Mouse (Mus musculus): ENCODE results near the gene Tmem199. TPM values are rescaled to one million over a fixed set of nuclear protein-coding genes. Genes with fewer than 3 reads are reported as not detected.

Tmem199 gene
- total RNA-seq, 2 experiments from 2014 or later: 9.4 to 10.3 TPM

DNA sequence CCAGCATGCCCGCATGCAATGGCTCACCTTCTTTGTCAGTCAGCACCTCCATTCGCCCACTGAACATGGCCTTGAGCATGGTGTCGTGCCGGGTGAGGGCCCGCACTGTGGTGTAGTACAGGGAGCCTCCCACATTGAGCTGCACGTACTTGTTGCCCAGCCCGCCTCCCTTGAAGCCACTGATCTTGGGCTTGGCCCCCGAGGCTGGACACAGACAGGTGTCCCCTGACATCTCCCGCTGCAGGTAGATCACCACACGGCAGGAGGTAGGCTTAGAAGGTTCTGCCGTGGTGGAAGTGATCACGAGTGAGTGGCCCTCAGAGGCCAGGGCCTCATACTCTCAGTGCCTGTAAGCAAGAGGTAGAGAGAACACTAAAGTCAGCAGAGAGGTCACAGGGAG, 18.0 kb upstream of the Tmem199 start:
- intact Hi-C loops (cut with DNase I): loop anchor here (2.0 kb wide), 1 partner anchor 17 kb away; the partner anchor contains the start of genes Poldip2 and Tmem199

DNA sequence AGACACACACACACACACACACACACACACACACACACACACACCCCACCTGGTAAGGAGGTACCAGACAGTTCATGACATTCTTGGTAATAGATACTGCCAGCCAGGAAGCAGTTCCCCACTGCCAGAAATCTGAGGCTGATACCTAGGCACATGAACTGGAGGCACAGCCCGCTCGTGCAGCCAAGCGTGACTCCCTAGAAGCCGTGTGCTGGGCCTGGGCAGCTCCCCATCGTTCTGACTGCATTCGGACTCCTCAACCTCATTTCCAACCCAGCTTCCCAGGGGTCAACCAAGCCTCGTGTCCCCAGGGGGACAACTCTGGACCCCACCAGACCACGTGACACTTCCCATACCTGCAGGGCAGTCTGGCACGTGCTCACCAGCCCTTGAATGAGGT, 16.7 kb upstream of the Tmem199 start:
- intact Hi-C loops (cut with DNase I): no loop called here
- no peak for DNase-seq

More for the DNA sequence above, 18.0 kb upstream of the Tmem199 start:
- no peak for DNase-seq

DNA sequence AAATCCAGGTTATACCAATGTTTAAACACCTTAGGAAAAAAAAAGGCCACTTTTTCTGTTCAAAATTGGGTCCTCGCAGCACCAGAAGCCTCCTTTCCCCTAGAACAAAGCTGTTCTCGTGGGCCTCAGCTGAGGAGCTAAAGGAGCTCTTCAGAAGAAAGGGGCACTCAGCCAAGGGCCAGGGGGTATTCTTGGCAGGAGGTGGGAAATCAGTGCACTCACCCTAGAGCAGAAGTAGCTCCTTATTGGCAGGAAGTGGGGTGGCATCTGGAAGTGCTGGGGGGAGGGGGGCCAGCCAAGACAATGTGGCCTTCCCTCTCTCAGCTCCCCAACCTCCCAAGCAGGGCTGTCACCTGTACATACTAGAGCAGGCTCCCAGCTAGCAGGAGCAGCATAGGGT, 12.9 kb upstream of the Tmem199 start:
- DNase-seq: no peak
- intact Hi-C loops (cut with DNase I): no loop called here

DNA sequence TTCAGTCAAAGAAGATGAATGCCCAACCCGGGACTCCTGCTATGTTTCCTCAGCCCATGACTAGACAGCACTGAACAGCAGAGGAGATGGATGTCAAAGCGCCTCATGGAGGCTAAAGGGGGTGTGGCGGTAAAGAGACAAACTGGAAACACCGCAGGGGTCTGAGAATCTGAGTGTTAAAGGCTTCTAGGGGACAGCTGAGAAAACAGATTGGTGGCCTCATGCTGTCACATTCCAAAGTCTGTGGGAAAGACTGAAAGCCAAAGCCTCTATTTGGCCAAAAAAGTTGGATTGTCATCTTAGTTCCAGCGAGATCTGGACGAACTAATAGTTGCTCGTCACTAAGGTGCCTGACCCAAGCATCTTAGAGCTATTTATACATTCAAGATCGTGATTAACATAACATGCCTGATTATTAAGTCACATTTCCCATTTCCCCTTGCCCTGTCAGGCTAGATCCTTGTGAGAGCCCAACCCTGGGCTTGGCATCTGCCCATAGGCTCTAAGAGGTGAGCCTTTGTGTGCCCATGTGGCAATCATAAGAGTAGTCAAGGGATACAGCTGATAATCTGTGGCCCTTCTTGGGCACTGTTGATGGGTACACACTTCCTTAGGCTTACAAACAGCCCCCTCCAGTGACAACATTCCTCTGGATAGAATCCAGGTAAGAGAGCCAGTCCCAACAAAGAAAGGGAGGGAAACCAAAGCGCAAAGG, 11.4 kb upstream of the Tmem199 start:
- DNase-seq: no peak
- intact Hi-C loops (cut with DNase I): no loop called here

DNA sequence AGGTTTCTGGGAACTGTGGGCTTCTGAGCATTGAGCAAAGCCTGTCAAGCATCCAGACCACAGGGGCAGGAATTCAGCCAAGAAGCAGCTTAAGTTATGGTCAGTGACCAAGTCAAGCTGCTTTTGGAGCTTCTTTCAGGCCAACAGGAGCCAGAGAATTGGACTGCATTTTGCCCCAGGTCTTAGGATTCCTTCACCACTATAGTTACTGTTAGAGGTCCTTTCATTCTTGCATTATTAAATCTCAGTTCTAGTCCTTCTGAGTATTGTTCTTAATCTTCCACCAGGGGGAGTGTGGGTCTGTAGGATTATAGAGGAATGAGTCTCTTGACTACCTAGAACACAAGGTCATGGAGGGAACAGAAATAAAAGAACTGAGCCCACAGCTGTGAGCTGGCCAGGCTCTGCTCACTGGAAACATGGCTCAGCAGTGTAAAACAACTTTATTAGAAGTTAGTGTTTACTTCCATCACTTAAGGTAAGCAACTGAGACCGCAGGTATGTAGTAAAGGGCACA, 10.6 kb upstream of the Tmem199 start:
- intact Hi-C loops (cut with DNase I): no loop called here
- DNase-seq: peak in 1 of 2 experiments; percentile 31

DNA sequence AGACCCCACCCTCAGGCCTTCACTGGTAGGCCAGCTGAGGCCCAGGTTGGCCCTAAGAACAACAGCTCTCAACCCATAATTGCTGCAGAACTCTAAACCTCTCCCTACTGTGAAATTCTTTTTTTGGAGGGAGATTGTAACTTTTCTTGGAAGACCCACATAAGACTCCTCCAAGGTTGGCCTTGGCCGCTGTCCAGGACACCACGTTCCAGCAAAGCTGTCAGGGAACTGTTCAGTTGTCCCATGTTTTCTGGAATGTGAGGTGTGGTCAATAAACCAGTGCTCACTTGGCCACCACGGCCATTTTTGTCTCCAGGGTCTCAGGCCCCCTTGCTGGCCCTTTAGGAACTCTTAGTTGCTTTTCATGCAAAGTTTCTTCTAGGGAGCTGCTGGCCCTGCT, 9.9 kb upstream of the Tmem199 start:
- no peak for DNase-seq

DNA sequence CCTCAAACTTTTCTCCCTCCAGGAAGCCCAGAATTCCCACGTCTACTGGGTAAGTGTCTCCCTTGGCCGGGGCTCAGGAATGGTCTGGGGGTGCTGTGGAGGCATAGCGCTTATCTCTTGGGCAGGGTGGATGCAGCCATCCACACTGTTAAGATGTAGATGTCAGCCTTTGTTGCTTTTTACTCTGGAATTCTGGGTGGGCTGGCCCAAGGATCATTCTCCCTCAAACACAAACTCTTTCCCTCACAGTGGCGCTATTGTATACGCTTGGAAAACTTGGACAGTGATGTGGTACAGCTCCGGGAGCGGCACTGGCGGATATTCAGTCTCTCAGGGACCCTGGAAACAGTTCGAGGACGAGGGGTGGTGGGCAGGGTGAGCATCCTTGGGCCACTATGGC, 7.0 kb upstream of the Tmem199 start:
- no peak for DNase-seq
- intact Hi-C loops (cut with DNase I): no loop called here

More for the DNA sequence above, 9.9 kb upstream of the Tmem199 start:
- intact Hi-C loops (cut with DNase I): no loop called here

DNA sequence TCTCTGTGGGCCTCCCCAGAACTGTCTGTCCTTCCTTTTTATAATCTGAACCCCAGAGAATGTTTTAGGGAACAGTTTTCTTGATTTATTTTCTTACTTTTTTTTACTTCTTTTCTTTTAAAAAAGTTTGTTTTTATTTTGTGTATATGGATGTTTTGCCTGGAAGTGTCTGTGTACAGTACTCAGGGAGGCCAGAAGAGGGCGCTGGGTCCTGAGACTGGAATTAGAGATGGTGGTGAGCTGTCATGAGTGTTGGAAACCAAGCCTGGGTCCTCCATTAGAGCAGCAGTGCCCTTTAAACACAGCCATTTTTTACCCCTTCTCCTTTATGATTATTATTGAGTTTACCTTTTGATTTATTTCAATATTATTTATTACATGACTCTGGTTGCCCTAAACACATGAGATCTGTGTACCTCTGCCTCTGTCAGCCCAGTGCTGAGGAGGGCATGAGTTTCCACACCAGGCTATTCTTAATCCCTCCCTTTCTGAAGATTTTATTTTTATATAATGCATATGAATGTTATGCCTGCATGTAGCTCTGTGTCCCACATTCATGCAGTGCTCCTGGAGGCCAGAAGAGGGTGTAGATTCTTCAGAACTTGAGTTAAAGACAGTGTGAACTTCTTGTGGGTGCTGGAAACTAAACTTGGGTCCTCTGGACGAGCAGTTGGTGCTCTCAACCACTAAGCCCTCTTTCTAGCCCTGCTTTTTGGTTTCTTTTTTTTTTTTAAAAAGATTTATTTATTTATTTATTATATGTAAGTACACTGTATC, 3.8 kb upstream of the Tmem199 start:
- no peak for DNase-seq
- intact Hi-C loops (cut with DNase I): no loop called here

DNA sequence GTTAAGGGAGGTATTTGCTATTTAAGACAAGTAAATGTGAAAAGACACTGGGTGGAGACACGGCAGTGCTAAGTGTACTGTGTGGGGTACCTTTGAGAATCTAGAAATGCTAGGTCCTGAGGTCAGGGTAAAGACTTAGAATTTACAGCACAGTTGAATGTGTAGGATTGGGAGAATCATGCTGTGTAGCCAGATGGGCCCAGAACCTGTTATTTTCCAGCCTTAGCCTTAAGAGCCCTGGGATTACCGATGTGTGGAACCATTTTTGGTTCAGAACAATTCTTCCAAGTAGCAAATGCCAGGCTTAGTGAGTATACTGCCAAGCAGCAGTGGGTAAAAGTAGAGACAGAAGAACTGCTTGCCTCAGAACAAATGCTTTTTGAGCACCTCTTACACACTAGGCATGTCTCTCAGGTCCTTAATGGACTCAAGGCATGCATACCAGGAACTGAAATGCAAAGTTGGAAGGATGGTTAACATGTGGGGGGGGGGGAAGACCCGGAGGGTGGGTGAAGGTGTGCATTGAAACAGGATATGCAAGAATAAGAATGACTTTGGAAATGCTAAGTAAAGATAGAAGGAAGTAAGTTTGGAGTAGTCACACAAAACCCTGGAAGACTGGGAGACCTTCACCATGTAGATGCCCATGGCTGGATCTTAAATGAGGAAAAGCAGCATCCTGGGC, 1.3 kb upstream of the Tmem199 start:
- intact Hi-C loops (cut with DNase I): loop anchor here (2.0 kb wide), 1 partner anchor 18 kb away; no protein-coding TSS in a partner anchor
- DNase-seq: no peak

DNA sequence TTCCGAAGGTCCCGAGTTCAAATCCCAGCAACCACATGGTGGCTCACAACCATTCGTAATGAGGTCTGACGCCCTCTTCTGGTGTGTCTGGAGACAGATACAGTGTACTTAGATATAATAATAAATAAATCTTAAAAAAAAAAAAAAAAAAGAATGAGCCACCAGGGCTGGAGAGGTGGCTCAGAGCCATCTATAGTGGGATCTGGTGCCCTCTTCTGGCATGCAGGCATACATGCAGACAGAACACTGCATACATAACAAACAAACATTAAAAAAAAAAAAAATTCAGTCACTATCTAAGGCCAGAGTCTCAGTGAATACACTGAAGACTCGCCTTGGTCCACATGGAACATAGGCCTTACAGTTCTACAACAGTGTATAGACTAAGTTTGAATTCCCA, 2.8 kb downstream of the Tmem199 start:
- DNase-seq: no peak

DNA sequence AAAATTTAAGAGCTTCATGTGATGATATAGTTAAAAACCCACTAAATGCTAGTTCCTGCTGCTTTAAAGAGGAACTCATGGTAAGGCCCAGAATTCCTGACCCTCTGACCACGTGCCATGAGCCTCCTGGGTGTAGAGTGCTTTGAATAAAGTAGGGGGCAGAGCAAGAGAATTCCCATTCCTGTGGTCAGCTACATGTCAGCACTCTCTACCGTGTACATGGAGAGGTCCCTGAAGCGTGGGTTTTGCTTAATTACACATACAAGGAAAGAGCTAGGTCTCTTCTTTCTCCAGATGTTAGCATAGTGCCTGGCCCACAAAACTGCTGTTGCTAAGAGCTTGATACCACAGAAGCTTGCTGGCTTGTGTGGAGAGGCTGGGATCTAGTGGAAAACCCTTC, 6.5 kb downstream of the Tmem199 start:
- DNase-seq: no peak
- intact Hi-C loops (cut with DNase I): no loop called here

More for the DNA sequence above, 2.8 kb downstream of the Tmem199 start:
- intact Hi-C loops (cut with DNase I): loop anchor here (1.0 kb wide), 1 partner anchor 21 kb away; no protein-coding TSS in a partner anchor

DNA sequence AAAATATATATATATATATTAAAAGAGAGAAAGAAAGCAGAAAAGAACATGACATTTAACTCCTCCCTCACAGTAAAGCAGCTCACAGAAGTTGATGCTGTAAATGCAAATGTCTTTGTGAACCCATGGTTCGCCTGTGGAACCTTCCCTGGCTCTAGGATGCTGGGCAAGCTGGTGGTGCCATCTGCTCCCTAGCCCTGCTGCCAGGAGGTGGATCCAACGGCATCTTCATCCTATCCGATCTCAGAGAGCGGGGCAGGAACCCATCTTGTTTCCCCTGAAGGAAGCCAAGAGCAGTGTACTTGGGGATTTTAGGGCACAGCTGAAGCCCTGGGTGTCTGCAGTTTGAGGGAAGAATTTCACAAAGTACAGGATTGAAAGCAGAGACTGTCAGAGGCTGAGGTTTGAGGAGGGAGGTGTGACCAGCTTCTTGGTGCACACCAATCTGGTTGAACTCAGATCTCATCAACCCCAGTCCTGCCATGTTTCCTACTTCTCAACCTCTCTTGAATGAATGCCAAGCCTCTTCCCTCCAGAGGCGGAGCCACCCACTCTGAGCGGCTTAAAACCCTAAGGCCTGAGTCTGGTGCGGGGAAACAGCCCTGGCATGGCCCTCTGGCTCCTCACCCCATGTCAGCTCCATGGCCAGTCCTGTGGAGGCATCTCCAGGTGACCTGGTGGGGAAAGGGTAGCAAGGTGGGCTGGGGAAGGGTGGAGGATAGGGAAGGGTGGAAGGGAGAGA, 8.9 kb downstream of the Tmem199 start, which contains the start of gene Sebox:
Sebox (plus strand) TSS at position 539 of the 742 bp plus-strand sequence.
- intact Hi-C loops (cut with DNase I): no loop called here
- DNase-seq: no peak

DNA sequence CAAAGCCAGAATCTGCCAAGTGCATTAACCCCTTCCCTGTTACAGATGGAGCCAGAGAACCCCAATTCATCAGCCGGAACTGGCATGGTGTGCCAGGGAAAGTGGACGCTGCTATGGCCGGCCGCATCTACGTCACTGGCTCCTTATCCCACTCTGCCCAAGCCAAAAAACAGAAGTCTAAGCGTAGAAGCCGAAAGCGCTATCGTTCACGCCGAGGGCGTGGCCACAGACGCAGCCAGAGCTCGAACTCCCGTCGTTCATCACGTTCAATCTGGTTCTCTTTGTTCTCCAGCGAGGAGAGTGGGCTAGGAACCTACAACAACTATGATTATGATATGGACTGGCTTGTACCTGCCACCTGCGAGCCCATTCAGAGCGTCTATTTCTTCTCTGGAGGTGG, 10.4 kb downstream of the Tmem199 start:
- DNase-seq: no peak
- intact Hi-C loops (cut with DNase I): no loop called here

DNA sequence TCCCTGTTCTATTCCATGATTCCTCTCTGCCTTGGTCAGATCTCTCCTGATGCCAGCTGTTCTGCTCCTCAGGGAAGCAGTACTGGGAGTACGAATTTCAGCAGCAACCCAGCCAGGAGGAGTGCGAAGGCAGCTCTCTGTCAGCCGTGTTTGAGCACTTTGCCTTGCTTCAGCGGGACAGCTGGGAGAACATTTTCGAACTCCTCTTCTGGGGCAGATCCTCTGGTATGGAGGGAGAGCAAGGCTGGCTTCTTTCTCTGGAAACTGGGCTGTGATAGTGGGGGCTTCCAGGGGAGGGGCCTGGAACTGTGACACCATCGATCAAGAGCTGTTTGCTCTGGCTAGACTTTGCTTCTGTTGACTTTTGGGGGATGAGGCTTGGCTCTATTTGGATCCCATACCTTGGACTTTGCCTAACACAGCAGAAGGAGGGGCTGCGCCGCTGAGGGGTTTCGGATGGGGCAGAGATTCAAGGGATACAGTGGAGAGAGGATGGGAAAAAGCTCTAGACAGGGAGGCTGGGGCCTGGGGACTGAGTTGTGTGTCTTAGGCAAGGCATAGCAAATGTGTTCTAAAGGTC, 11.3 kb downstream of the Tmem199 start:
- no peak for DNase-seq

DNA sequence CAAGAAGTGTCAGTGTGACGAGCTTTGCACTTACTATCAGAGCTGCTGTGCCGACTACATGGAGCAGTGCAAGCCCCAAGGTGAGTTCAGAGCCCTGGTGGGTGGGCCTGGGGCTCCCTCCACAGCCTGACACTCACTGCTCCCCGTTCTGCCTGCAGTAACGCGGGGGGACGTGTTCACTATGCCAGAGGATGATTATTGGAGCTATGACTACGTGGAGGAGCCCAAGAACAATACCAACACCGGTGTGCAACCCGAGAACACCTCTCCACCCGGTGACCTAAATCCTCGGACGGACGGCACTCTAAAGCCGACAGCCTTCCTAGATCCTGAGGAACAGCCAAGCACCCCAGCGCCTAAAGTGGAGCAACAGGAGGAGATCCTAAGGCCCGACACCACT, 12.4 kb downstream of the Tmem199 start:
- intact Hi-C loops (cut with DNase I): no loop called here

More for the DNA sequence above, 11.3 kb downstream of the Tmem199 start:
- intact Hi-C loops (cut with DNase I): no loop called here

DNA sequence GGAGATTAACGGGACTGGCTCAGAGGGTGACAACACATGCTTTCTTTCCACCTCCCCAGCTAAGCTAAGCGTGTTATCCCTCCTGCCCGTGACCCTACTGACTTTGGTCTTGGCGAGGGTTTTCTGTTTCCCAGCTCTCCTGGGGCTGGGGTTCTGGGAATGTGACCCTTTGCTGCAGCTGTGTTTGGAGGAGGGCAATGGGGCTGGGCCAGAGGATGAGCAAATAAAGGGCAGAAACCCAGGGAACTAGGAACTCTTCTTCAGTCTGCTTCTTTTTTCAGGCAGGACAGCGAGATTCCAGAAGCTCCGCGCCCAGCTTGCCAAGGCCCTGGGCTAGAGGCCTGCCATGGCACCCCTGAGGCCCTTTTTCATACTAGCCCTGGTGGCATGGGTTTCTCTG, 13.0 kb downstream of the Tmem199 start, which contains the start of gene Vtn:
Vtn (plus strand) TSS at position 88 of the 400 bp plus-strand sequence.
- DNase-seq: peak in 1 of 2 experiments; percentile 52
- intact Hi-C loops (cut with DNase I): no loop called here

More for the DNA sequence above, 12.4 kb downstream of the Tmem199 start:
- DNase-seq: no peak

DNA sequence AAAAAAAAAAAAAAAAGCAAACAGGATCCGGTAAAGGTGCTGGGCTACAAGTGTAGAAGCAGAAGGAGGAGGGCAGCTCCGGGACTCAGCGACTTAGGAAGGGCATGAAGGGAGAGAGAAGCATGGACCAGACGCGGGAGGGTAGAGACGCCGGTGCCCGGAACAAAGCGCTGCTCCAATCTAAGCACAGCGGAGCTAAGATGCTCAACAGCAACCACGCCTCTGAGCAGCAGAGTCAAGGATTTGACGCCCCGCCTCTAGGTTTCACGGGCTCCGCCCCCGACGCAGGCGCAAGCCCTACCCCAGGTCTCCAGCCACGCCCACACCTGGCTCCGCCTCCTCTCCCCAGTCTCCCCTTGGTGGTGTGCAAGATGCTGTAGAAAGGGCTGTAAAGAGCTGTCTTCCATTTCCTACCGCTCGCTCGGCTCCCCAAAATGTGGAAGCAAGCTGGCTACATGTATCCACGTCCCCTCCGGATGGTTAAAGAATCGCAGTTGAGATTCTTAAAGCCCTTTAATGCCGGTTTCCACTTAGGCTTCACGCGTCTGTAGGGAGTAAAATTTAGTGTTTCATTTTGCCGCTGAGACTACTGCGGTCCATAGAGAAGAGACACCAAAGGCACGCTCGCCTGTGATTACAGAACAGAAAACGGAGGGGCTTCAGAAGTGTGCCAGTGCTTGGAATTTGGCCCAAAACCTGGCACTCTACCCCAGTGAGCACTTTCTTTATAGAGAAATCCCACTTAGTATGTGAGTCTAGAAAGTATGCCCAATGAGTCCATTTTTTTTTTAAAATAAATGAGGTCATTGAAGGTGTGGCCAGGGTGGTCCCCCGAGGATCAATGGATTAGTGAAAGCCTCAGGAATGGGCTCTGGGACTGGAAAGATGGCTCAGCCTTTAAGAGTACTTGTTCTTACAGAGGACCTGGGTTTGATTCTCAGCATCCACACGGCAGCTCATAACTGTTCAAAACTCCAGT, 14.1 kb downstream of the Tmem199 start, which contains the start of gene Sarm1:
Sarm1 (minus strand) TSS at position 211 of the 979 bp plus-strand sequence.
- peak; percentile 88 for DNase-seq
- intact Hi-C loops (cut with DNase I): no loop called here

DNA sequence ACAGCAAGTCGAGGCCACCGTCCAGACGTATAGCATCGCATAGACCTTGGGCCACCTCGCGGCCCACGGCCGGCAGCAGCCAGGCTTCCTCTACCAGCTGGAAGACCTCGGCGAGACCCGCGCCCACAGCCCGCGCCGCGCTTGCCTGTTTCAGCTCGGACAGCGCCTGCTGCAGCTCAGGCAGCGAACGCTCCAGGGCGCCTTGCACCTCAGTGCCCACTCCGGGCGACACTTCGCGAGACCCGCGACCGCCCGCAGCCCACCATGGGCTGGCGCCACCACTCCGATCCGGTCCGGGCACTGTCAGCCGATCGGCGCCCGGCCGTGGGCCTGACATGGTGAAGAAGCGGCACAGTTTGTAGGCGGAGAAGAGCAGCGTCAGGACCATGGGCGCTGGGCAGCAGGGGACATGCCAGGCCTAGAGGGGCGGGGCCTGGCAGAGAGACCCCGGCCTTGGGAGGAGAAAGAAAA, 14.9 kb downstream of the Tmem199 start:
- intact Hi-C loops (cut with DNase I): no loop called here

More for the DNA sequence above, 14.9 kb downstream of the Tmem199 start:
- DNase-seq: peak in 1 of 2 experiments; percentile 13
